Mouse (Mus musculus) midbrain, embryonic 15.5 days (tissue): ENCODE results near the gene Olfr485. TPM values are rescaled to one million over a fixed set of nuclear protein-coding genes. Genes with fewer than 3 reads are reported as not detected.

Experiments
- polyA plus RNA-seq: library from polyadenylated mRNA; unstranded; fragments of >200 nt; fragmentation: Nextera tagmentation; extraction: Ambion mirVana; gene quantifications from 2 replicates; pipeline ENCODE4 v1.2.1, GENCODE M21; 2015

Gene Olfr485
- polyA plus RNA-seq, 1 experiment from 2014 or later = not detected

Other genes starting within 250 kb of the Olfr485 start
- not detected in 2 replicates for gene Olfr473, start 229.4 kb downstream of the Olfr485 start, polyA plus RNA-seq
- gene Olfr474, start 205.2 kb downstream of the Olfr485 start, polyA plus RNA-seq = not detected in 2 replicates
- not detected in 2 replicates for gene Olfr476, start 195.1 kb downstream of the Olfr485 start, polyA plus RNA-seq
- gene Olfr477, start 173.2 kb downstream of the Olfr485 start, polyA plus RNA-seq = not detected in 2 replicates
- gene Olfr478, start 125.9 kb downstream of the Olfr485 start, polyA plus RNA-seq = not detected in 2 replicates
- not detected in 2 replicates for gene Olfr479, start 109.2 kb downstream of the Olfr485 start, polyA plus RNA-seq
- gene Olfr480, start 92.5 kb downstream of the Olfr485 start, polyA plus RNA-seq = not detected in 2 replicates
- gene Olfr481, start 80.0 kb downstream of the Olfr485 start, polyA plus RNA-seq = not detected in 2 replicates
- gene Olfr482, start 62.3 kb downstream of the Olfr485 start, polyA plus RNA-seq = 0.09 TPM in 1 of 2 replicates, not detected in the other
- not detected in 2 replicates for gene Olfr483, start 59.0 kb downstream of the Olfr485 start, polyA plus RNA-seq
- gene Olfr484, start 32.4 kb downstream of the Olfr485 start, polyA plus RNA-seq = not detected in 2 replicates
- not detected in 2 replicates for gene Olfr486, start 12.9 kb upstream of the Olfr485 start, polyA plus RNA-seq
- not detected in 2 replicates for gene Olfr487, start 54.8 kb upstream of the Olfr485 start, polyA plus RNA-seq
- gene Olfr488, start 98.5 kb upstream of the Olfr485 start, polyA plus RNA-seq = not detected in 2 replicates
- not detected in 2 replicates for gene Olfr490, start 129.1 kb upstream of the Olfr485 start, polyA plus RNA-seq
- gene Olfr491, start 153.6 kb upstream of the Olfr485 start, polyA plus RNA-seq = not detected in 2 replicates
- not detected in 2 replicates for gene Olfr492, start 163.8 kb upstream of the Olfr485 start, polyA plus RNA-seq
- not detected in 2 replicates for gene Olfr493, start 187.1 kb upstream of the Olfr485 start, polyA plus RNA-seq
- not detected in 2 replicates for gene Olfr494, start 205.5 kb upstream of the Olfr485 start, polyA plus RNA-seq
- not detected in 2 replicates for gene Olfr495, start 233.3 kb upstream of the Olfr485 start, polyA plus RNA-seq